Mouse (Mus musculus) ES-E14 (cell line): ENCODE data around the gene Aqp2.

ENCODE experiments used
- CHD2 ChIP-seq: IDR thresholded peaks from 2 replicates; pipeline ENCODE4 v1.6.1; 2014; ENCODE audit warnings: mild to moderate bottlenecking, low read depth, low read length, inconsistent platforms
- HCFC1 ChIP-seq: IDR thresholded peaks from 2 replicates; pipeline ENCODE4 v1.6.1; 2012; ENCODE audit warnings: low read length, inconsistent platforms, borderline replicate concordance; ENCODE audit not compliant: insufficient read depth
- MAFK ChIP-seq: IDR thresholded peaks from 2 replicates; pipeline ENCODE4 v1.6.1; 2014; ENCODE audit warnings: mild to moderate bottlenecking, low read depth, low read length, inconsistent platforms; ENCODE audit not compliant: insufficient read depth
- ZC3H11A ChIP-seq: IDR thresholded peaks from 2 replicates; pipeline ENCODE4 v1.6.1; 2012; ENCODE audit warnings: low read depth, mild to moderate bottlenecking, inconsistent platforms, low read length, borderline replicate concordance
- ZNF384 ChIP-seq: IDR thresholded peaks from 2 replicates; pipeline ENCODE4 v1.6.1; 2012; ENCODE audit warnings: low read depth, low read length, inconsistent platforms

- no peak for TF ChIP-seq ZC3H11A
- no peak for TF ChIP-seq ZNF384
- no peak for TF ChIP-seq HCFC1
- TF ChIP-seq CHD2, result no peak
- TF ChIP-seq MAFK, result no peak
Measured at GRCm38 (mm10) chr15:99585741-99586140, 6.9 kb downstream of the Aqp2 start.
